Mouse (Mus musculus): ENCODE data around the gene Hey2.

- TF ChIP-seq CTCF (IDR thresholded peaks at IDR 0.05; ENCODE audit: low read depth, low read length) (no peak), GATA1 (IDR thresholded peaks at IDR 0.05; ENCODE audit: borderline replicate concordance, low read length) (no peak), POLR2AphosphoS5 (IDR thresholded peaks at IDR 0.05; ENCODE audit: insufficient replicate concordance, low read depth, low read length) (no peak), GATA2 (IDR thresholded peaks at IDR 0.05; ENCODE audit: borderline replicate concordance, low read depth, low read length) (no peak)
These were observed 1.8 kb upstream of the Hey2 start for GRCm38 (mm10) chr10:30844191-30845010.

Measured in G1E (cell line).